Mouse (Mus musculus) limb, embryonic 15.5 days (tissue): ENCODE results near the gene Gls2. TPM values are rescaled to one million over a fixed set of nuclear protein-coding genes. Genes with fewer than 3 reads are reported as not detected.

Source experiments
- polyA plus RNA-seq: library from polyadenylated mRNA; unstranded; fragments of >200 nt; fragmentation: Nextera tagmentation; extraction: Ambion mirVana; gene quantifications from 2 replicates; pipeline ENCODE4 v1.2.1, GENCODE M21; 2015

Gls2 gene
- polyA plus RNA-seq, 1 experiment from 2014 or later, result 1.8 TPM

Other genes starting within 250 kb of the Gls2 start
- not detected in 2 replicates for gene Hsd17b6, start 186.8 kb upstream of the Gls2 start, polyA plus RNA-seq
- gene Prim1, start 179.3 kb upstream of the Gls2 start, polyA plus RNA-seq, result 63.7 and 71.9 TPM in 2 replicates
- gene Naca, start 158.9 kb upstream of the Gls2 start, polyA plus RNA-seq, result 697 and 704 TPM in 2 replicates
- 402 and 459 TPM in 2 replicates for gene Ptges3, start 135.5 kb upstream of the Gls2 start, polyA plus RNA-seq
- 1,886 and 2,113 TPM in 2 replicates for gene Atp5b, start 111.2 kb upstream of the Gls2 start, polyA plus RNA-seq
- 10.4 TPM in 2 replicates for gene Baz2a, start 102.9 kb upstream of the Gls2 start, polyA plus RNA-seq
- 42.2 and 43.8 TPM in 2 replicates for gene Rbms2, start 14.2 kb upstream of the Gls2 start, polyA plus RNA-seq
- 34.2 and 36.3 TPM in 2 replicates for gene Spryd4, start 17.4 kb downstream of the Gls2 start, polyA plus RNA-seq
- 0.12 and 0.26 TPM in 2 replicates for gene Mip, start 31.4 kb downstream of the Gls2 start, polyA plus RNA-seq
- gene Timeless, start 37.6 kb downstream of the Gls2 start, polyA plus RNA-seq, result 46.2 and 46.9 TPM in 2 replicates
- 0.25 and 0.47 TPM in 2 replicates for gene Apon, start 59.6 kb downstream of the Gls2 start, polyA plus RNA-seq
- gene Apof, start 74.2 kb downstream of the Gls2 start, polyA plus RNA-seq, result 0.22 and 0.27 TPM in 2 replicates
- gene Stat2, start 76.1 kb downstream of the Gls2 start, polyA plus RNA-seq, result 12.2 and 13.3 TPM in 2 replicates
- gene Il23a, start 104.3 kb downstream of the Gls2 start, polyA plus RNA-seq, result 0.17 and 0.20 TPM in 2 replicates
- gene Pan2, start 108.9 kb downstream of the Gls2 start, polyA plus RNA-seq, result 25.1 and 25.2 TPM in 2 replicates
- gene Cnpy2, start 128.0 kb downstream of the Gls2 start, polyA plus RNA-seq, result 347 and 355 TPM in 2 replicates
- gene Cs, start 143.3 kb downstream of the Gls2 start, polyA plus RNA-seq, result 173 and 189 TPM in 2 replicates
- 11.3 and 13.4 TPM in 2 replicates for gene Coq10a, start 174.5 kb downstream of the Gls2 start, polyA plus RNA-seq
- 11.0 and 11.3 TPM in 2 replicates for gene Ankrd52, start 182.7 kb downstream of the Gls2 start, polyA plus RNA-seq
- 0.42 TPM in 1 of 2 replicates, not detected in the other for gene Slc39a5, start 206.8 kb downstream of the Gls2 start, polyA plus RNA-seq
- 60.1 and 62.1 TPM in 2 replicates for gene Nabp2, start 217.0 kb downstream of the Gls2 start, polyA plus RNA-seq
- 40.8 and 42.9 TPM in 2 replicates for gene Rnf41, start 217.2 kb downstream of the Gls2 start, polyA plus RNA-seq